Mouse (Mus musculus) CD8-positive naive resting alpha-beta T cell, adult 2 months (primary cell): ENCODE data around the gene Gm5089.

Experiments used
- DNase-seq, 2 experiments: peaks; one replicate each; pipeline ENCODE4 v3.0.0; 2022; ENCODE audit warnings: low read depth in 2 of 2, low spot score in 2 of 2

The Gm5089 gene

DNA sequence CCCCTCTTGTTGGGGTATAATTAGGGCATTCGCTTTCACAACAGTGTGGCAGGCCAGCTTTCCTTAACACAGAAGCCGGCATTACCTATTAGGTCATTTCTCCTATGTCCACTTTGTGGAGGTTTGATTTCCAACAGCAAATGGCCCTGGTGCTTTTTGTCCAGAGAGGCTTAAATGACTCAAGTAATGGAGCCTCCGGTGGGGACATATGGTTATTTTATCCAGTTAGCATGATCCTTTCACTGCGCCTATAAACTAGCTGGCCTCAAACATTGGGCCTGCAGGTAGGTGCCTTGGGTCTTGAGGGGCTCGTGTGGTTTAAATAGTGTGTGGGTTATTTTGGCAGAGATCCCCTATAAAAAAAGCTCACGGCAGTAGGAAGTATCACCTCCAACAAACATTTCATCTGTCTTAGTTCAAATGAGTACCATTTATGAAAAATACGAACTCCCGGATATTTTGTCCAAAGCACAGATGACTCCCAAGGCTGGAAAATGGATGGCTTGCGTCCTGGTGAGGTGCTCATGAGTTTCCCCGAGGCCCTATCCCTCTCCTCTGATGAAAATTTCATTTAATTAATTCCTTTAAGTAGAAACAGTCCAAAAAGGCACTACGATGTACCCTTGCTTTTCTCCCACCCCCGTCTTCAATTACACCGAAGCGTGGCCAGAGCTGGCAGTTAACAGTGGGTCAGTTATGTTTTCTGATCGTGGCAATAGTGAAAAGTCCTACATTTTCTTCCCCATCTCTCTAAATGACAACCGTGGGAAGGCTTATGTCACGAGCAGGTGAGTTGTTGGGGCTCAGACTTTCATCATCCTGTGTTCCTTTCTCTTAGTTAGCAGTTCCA lies 64.4 kb downstream of the Gm5089 start:
- no peak for DNase-seq

DNA sequence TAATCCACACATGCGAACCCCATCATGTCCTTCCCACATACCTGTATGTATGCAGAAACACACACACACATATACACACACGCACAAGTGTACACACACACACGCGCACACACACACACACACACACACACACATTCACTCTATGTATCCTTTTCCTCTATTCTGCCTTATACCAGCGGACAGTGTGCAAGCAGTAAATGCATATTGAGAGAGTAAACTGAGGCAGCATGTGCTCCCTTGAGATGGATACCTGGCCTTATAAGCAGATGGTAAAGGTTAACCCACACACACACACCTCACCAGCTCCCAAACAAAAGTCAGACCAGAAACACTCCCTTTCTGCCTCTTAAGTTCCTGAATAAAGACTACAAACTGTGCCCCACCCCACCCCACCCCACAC lies 65.2 kb downstream of the Gm5089 start:
- no peak for DNase-seq

DNA sequence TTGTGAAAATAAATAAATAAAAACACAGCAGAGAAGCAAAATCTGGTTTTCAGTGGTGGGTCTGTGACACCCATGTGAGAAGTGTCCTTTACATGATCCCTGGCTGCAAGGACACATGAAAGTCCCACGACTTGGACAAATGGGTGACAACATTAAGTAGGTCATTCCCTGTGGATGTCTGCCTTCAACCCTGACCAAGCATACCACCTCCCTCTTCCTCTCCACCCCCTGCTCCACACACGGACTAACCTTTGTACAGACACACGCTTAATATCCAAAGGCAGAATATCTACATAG lies 65.7 kb downstream of the Gm5089 start:
- no peak for DNase-seq
